Mouse (Mus musculus): ENCODE data around the gene U2af1l4. TPM values are rescaled to one million over a fixed set of nuclear protein-coding genes. Genes with fewer than 3 reads are reported as not detected.

The U2af1l4 gene
- polyA plus RNA-seq, 1 experiment from 2014 or later = 105 TPM

DNA sequence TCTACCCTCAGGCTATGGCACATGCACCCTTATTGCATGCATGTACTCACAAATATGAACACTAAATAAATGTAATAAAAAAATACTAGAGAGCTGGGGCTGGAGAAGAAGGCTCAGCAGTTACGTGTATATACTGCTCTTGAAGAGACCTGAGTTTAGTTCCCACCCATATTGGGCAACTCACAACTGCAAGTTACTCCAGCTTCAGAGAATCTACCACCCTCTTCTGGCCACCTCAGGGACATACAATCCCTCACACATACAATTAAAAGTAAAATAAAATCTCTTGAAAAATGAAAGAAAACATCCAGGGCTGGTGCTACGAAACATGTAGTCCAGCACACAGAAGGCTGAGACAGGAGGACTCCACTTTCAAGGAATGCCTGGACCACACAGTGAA, 51.4 kb downstream of the U2af1l4 start:
- 85% methylated on average over 2 of the region's 2 CpGs for WGBS
- DNase-seq (ENCODE audit: low spot score) = no peak
- no peak overlapping the region for H3K4me3 ChIP-seq (replicated peaks; ENCODE audit: low read length)

More for the DNA sequence above, 51.4 kb downstream of the U2af1l4 start:
- H3K9me3 ChIP-seq (ENCODE audit: control insufficient read depth, low read length) = no peaks in the 10 kb centered on the region
- no peak overlapping the region for H3K9ac ChIP-seq
- no peak for ATAC-seq (ENCODE audit: low FRiP score)
- no peaks in the 10 kb centered on the region for H3K4me1 ChIP-seq (replicated peaks; ENCODE audit: control insufficient read depth, insufficient read depth, low read length)
- H3K27me3 ChIP-seq (ENCODE audit: control insufficient read depth, insufficient read depth, low read length) = no peaks in the 10 kb centered on the region
- peaks cover 40% of the 10 kb centered on the region for H3K36me3 ChIP-seq (replicated peaks; ENCODE audit: control insufficient read depth, insufficient read depth)
- H3K27ac ChIP-seq = no peak overlapping the region
- no peak overlapping the region for H3K4me2 ChIP-seq (replicated peaks)

Small RNAs within 50 kb of the gene (microRNA-seq; reads per million reads assigned to microRNA genes)
- gene Gm38670 (0.65 reads per million), gene Mir3569 (not detected)

Other genes with a start within 250 kb of the U2af1l4 start
- gene Syne4, start 248.5 kb upstream of the U2af1l4 start, polyA plus RNA-seq (2014; fragmentation: Nextera tagmentation; extraction: Ambion mirVana) = 10.7 and 11.9 TPM in 2 replicates
- not detected in 2 replicates for gene E130208F15Rik, start 241.6 kb upstream of the U2af1l4 start, polyA plus RNA-seq (2014; fragmentation: Nextera tagmentation; extraction: Ambion mirVana)
- 16.5 and 19.2 TPM in 2 replicates for gene Sdhaf1, start 239.4 kb upstream of the U2af1l4 start, polyA plus RNA-seq (2014; fragmentation: Nextera tagmentation; extraction: Ambion mirVana)
- 14.5 and 15.0 TPM in 2 replicates for gene Lrfn3, start 200.5 kb upstream of the U2af1l4 start, polyA plus RNA-seq (2014; fragmentation: Nextera tagmentation; extraction: Ambion mirVana)
- gene Tyrobp, start 149.5 kb upstream of the U2af1l4 start, polyA plus RNA-seq (2014; fragmentation: Nextera tagmentation; extraction: Ambion mirVana) = 27.2 and 35.6 TPM in 2 replicates
- gene Hcst, start 143.4 kb upstream of the U2af1l4 start, polyA plus RNA-seq (2014; fragmentation: Nextera tagmentation; extraction: Ambion mirVana) = 1.1 TPM in 1 of 2 replicates, not detected in the other
- gene Nfkbid, start 141.6 kb upstream of the U2af1l4 start, polyA plus RNA-seq (2014; fragmentation: Nextera tagmentation; extraction: Ambion mirVana) = 1.8 and 2.9 TPM in 2 replicates
- gene Aplp1, start 117.8 kb upstream of the U2af1l4 start, polyA plus RNA-seq (2014; fragmentation: Nextera tagmentation; extraction: Ambion mirVana) = 690 and 752 TPM in 2 replicates
- gene Kirrel2, start 105.6 kb upstream of the U2af1l4 start, polyA plus RNA-seq (2014; fragmentation: Nextera tagmentation; extraction: Ambion mirVana) = 1.8 and 2.4 TPM in 2 replicates
- gene Nphs1, start 105.0 kb upstream of the U2af1l4 start, polyA plus RNA-seq (2014; fragmentation: Nextera tagmentation; extraction: Ambion mirVana) = 0.54 and 0.83 TPM in 2 replicates
- 0.48 TPM in 1 of 2 replicates, not detected in the other for gene Prodh2, start 69.7 kb upstream of the U2af1l4 start, polyA plus RNA-seq (2014; fragmentation: Nextera tagmentation; extraction: Ambion mirVana)
- gene Arhgap33, start 28.2 kb upstream of the U2af1l4 start, polyA plus RNA-seq (2014; fragmentation: Nextera tagmentation; extraction: Ambion mirVana) = 112 TPM in 2 replicates
- 9.3 and 12.6 TPM in 2 replicates for gene Hspb6, start 11.1 kb upstream of the U2af1l4 start, polyA plus RNA-seq (2014; fragmentation: Nextera tagmentation; extraction: Ambion mirVana)
- 10.4 and 11.0 TPM in 2 replicates for gene Proser3, start 11.0 kb upstream of the U2af1l4 start, polyA plus RNA-seq (2014; fragmentation: Nextera tagmentation; extraction: Ambion mirVana)
- gene Lin37, start 3.5 kb upstream of the U2af1l4 start, polyA plus RNA-seq (2014; fragmentation: Nextera tagmentation; extraction: Ambion mirVana) = 49.2 and 49.4 TPM in 2 replicates
- 6.5 and 9.2 TPM in 2 replicates for gene Gm49396, start within 50 bp of the U2af1l4 start, polyA plus RNA-seq (2014; fragmentation: Nextera tagmentation; extraction: Ambion mirVana)
- 109 and 118 TPM in 2 replicates for gene Psenen, start 326 bp downstream of the U2af1l4 start, polyA plus RNA-seq (2014; fragmentation: Nextera tagmentation; extraction: Ambion mirVana)
- 2.2 and 3.1 TPM in 2 replicates for gene Igflr1, start 2.1 kb downstream of the U2af1l4 start, polyA plus RNA-seq (2014; fragmentation: Nextera tagmentation; extraction: Ambion mirVana)
- gene Kmt2b, start 25.4 kb downstream of the U2af1l4 start, polyA plus RNA-seq (2014; fragmentation: Nextera tagmentation; extraction: Ambion mirVana) = 11.4 and 12.9 TPM in 2 replicates
- gene Zbtb32, start 35.6 kb downstream of the U2af1l4 start, polyA plus RNA-seq (2014; fragmentation: Nextera tagmentation; extraction: Ambion mirVana) = 0.35 and 0.42 TPM in 2 replicates
- 0.43 and 0.76 TPM in 2 replicates for gene Upk1a, start 49.5 kb downstream of the U2af1l4 start, polyA plus RNA-seq (2014; fragmentation: Nextera tagmentation; extraction: Ambion mirVana)
- 1,184 and 1,299 TPM in 2 replicates for gene Cox6b1, start 62.9 kb downstream of the U2af1l4 start, polyA plus RNA-seq (2014; fragmentation: Nextera tagmentation; extraction: Ambion mirVana)
- gene Etv2, start 72.6 kb downstream of the U2af1l4 start, polyA plus RNA-seq (2014; fragmentation: Nextera tagmentation; extraction: Ambion mirVana) = 0.19 TPM in 1 of 2 replicates, not detected in the other
- 115 and 118 TPM in 2 replicates for gene Rbm42, start 87.0 kb downstream of the U2af1l4 start, polyA plus RNA-seq (2014; fragmentation: Nextera tagmentation; extraction: Ambion mirVana)
- gene Haus5, start 101.7 kb downstream of the U2af1l4 start, polyA plus RNA-seq (2014; fragmentation: Nextera tagmentation; extraction: Ambion mirVana) = 20.0 and 20.6 TPM in 2 replicates
- gene Pmis2, start 108.3 kb downstream of the U2af1l4 start, polyA plus RNA-seq (2014; fragmentation: Nextera tagmentation; extraction: Ambion mirVana) = not detected in 2 replicates
- gene 2200002J24Rik, start 135.6 kb downstream of the U2af1l4 start, polyA plus RNA-seq (2014; fragmentation: Nextera tagmentation; extraction: Ambion mirVana) = not detected in 2 replicates
- 2.0 and 2.1 TPM in 2 replicates for gene Atp4a, start 148.9 kb downstream of the U2af1l4 start, polyA plus RNA-seq (2014; fragmentation: Nextera tagmentation; extraction: Ambion mirVana)
- gene Tmem147, start 166.2 kb downstream of the U2af1l4 start, polyA plus RNA-seq (2014; fragmentation: Nextera tagmentation; extraction: Ambion mirVana) = 281 and 319 TPM in 2 replicates
- gene Gapdhs, start 180.4 kb downstream of the U2af1l4 start, polyA plus RNA-seq (2014; fragmentation: Nextera tagmentation; extraction: Ambion mirVana) = 0.14 and 1.3 TPM in 2 replicates
- 0.65 and 2.1 TPM in 2 replicates for gene Sbsn, start 188.2 kb downstream of the U2af1l4 start, polyA plus RNA-seq (2014; fragmentation: Nextera tagmentation; extraction: Ambion mirVana)
- 2.2 and 2.4 TPM in 2 replicates for gene Dmkn, start 200.5 kb downstream of the U2af1l4 start, polyA plus RNA-seq (2014; fragmentation: Nextera tagmentation; extraction: Ambion mirVana)
- gene Krtdap, start 224.6 kb downstream of the U2af1l4 start, polyA plus RNA-seq (2014; fragmentation: Nextera tagmentation; extraction: Ambion mirVana) = not detected in 2 replicates